Mouse (Mus musculus) stomach, postnatal 0 days (tissue): Measurements from ENCODE around the gene Ascl5.

ENCODE experiments used
- CTCF ChIP-seq: IDR thresholded peaks from 2 replicates; pipeline ENCODE4 v1.5.1; 2016; ENCODE audit warnings: antibody characterized with exemption, low read depth, mild to moderate bottlenecking, moderate library complexity
- EP300 ChIP-seq: optimal IDR thresholded peaks from 2 replicates; pipeline ENCODE3; 2016; ENCODE audit warnings: antibody characterized with exemption

GRCm38 (mm10) chr1:136066621-136067020, 16.0 kb downstream of the Ascl5 start:
- no peak for TF ChIP-seq EP300
- TF ChIP-seq CTCF, result no peak
